Mouse (Mus musculus): ENCODE data around the gene Tlk1. TPM values are rescaled to one million over a fixed set of nuclear protein-coding genes. Genes with fewer than 3 reads are reported as not detected.
"Not testable (repeated sequence)": the region's sequence is repeated elsewhere in the genome, so short reads cannot be mapped to it uniquely, and the experiment has no call there.

Gene Tlk1
- polyA plus RNA-seq, 1 experiment from 2014 or later, result 33.2 TPM

DNA sequence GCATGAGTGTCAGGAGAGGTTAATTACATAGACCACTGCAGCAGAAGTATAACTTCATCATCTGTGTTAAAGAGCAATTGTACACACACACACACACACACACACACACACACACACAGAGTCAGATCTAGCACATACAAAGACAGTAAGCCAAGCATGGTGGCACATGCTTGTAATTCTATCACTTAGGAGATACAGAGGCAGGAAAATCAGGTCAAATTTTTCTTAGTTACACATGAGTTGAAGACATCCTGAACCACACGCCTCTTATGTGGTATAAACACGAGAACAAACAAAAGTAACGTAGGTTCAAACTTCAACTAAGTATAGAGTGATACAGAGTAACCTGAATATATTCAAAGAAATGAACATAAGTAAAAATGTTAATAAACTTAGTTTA, 15.6 kb downstream of the Tlk1 start:
- no peaks in the 10 kb centered on the region for H3K36me3 ChIP-seq
- ATAC-seq (ENCODE audit: borderline replicate concordance, extremely low read depth, low FRiP score, low TSS enrichment), result no peak

GRCm38 (mm10) chr2:70808681-70809080, 16.8 kb downstream of the Tlk1 start:
- no peak overlapping the region for H3K4me2 ChIP-seq
- H3K9me3 ChIP-seq, result no peaks in the 10 kb centered on the region
- ATAC-seq (ENCODE audit: borderline replicate concordance, extremely low read depth, low FRiP score, low TSS enrichment), result no peak
- H3K27ac ChIP-seq, result no peak overlapping the region
- no peak overlapping the region for H3K9ac ChIP-seq
- peaks cover 5% of the 10 kb centered on the region; the same call in 1 of the 2 replicates for H3K4me1 ChIP-seq
- H3K36me3 ChIP-seq, result no peaks in the 10 kb centered on the region
- no peak overlapping the region for H3K4me3 ChIP-seq
- no peaks in the 10 kb centered on the region for H3K27me3 ChIP-seq

More for the DNA sequence above, 15.6 kb downstream of the Tlk1 start:
- H3K27ac ChIP-seq, result no peak overlapping the region
- 73% methylated on average over 3 of the region's 3 CpGs for WGBS
- no peak overlapping the region for H3K4me3 ChIP-seq
- H3K4me1 ChIP-seq, result peaks cover 5% of the 10 kb centered on the region; the same call in 1 of the 2 replicates
- no peak overlapping the region for H3K4me2 ChIP-seq
- no peaks in the 10 kb centered on the region for H3K27me3 ChIP-seq
- no peak overlapping the region for H3K9ac ChIP-seq
- no peaks in the 10 kb centered on the region for H3K9me3 ChIP-seq

- not testable (repeated sequence) for H3K9me3 ChIP-seq; H3K27me3 ChIP-seq; H3K4me2 ChIP-seq; H3K4me3 ChIP-seq; H3K27ac ChIP-seq; ATAC-seq (ENCODE audit: borderline replicate concordance, extremely low read depth, low FRiP score, low TSS enrichment); H3K36me3 ChIP-seq; H3K9ac ChIP-seq; H3K4me1 ChIP-seq
- 88% methylated on average over 3 of the region's 3 CpGs for WGBS
Observed at GRCm38 (mm10) chr2:70807678-70808077, 17.9 kb downstream of the Tlk1 start.

GRCm38 (mm10) chr2:70806020-70806419, 19.5 kb downstream of the Tlk1 start:
- no peak overlapping the region for H3K4me3 ChIP-seq
- H3K27me3 ChIP-seq, result no peaks in the 10 kb centered on the region
- no peak overlapping the region for H3K9ac ChIP-seq
- WGBS, result 95% methylated on average over 5 of the region's 5 CpGs
- no peaks in the 10 kb centered on the region for H3K36me3 ChIP-seq
- H3K9me3 ChIP-seq, result no peaks in the 10 kb centered on the region
- no peak overlapping the region for H3K4me2 ChIP-seq
- H3K4me1 ChIP-seq, result peaks cover 5% of the 10 kb centered on the region; the same call in 1 of the 2 replicates
- no peak for ATAC-seq (ENCODE audit: borderline replicate concordance, extremely low read depth, low FRiP score, low TSS enrichment)
- no peak overlapping the region for H3K27ac ChIP-seq

GRCm38 (mm10) chr2:70803696-70804095, 21.8 kb downstream of the Tlk1 start:
- not testable (repeated sequence) for H3K4me2 ChIP-seq; H3K36me3 ChIP-seq; H3K9me3 ChIP-seq; H3K27ac ChIP-seq; ATAC-seq (ENCODE audit: borderline replicate concordance, extremely low read depth, low FRiP score, low TSS enrichment); H3K4me1 ChIP-seq; H3K4me3 ChIP-seq; H3K27me3 ChIP-seq; H3K9ac ChIP-seq
- 91% methylated on average over 4 of the region's 4 CpGs for WGBS

- Histone ChIP-seq H3K9ac (no peak overlapping the region), H3K27ac (no peak overlapping the region), H3K4me3 (no peak overlapping the region), H3K27me3 (no peaks in the 10 kb centered on the region), H3K36me3 (no peaks in the 10 kb centered on the region), H3K9me3 (no peaks in the 10 kb centered on the region), H3K4me1 (no peaks in the 10 kb centered on the region), H3K4me2 (no peak overlapping the region)
- 41% methylated on average over 6 of the region's 6 CpGs for WGBS
- no peak for ATAC-seq (ENCODE audit: borderline replicate concordance, extremely low read depth, low FRiP score, low TSS enrichment)
Observed at GRCm38 (mm10) chr2:70802658-70803057, 22.9 kb downstream of the Tlk1 start.

DNA sequence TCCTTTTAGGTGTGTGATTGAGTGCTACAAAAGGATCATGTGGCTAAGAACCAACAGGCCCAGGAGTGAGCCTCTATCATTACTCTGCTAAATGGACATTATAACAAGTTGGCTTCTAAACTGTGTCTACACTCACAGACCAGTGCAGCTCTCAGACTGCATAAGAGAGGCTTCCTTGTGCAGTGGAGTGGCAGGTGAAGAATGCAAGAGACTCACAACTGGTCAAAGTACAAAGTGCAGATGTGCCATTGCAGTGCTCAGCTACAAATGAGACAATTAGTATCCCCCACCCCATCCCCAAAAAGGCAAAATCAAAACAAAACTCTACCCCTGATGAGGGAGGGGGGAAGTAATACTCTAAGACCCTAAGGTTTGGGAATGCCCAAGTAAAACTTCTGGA, 24.0 kb downstream of the Tlk1 start:
- Histone ChIP-seq H3K36me3 (no peaks in the 10 kb centered on the region), H3K9ac (no peak overlapping the region), H3K27ac (no peak overlapping the region), H3K4me3 (no peak overlapping the region), H3K4me1 (no peaks in the 10 kb centered on the region), H3K4me2 (no peak overlapping the region), H3K9me3 (no peaks in the 10 kb centered on the region), H3K27me3 (no peaks in the 10 kb centered on the region)
- ATAC-seq (ENCODE audit: borderline replicate concordance, extremely low read depth, low FRiP score, low TSS enrichment), result no peak

- Histone ChIP-seq H3K27ac (no peak overlapping the region), H3K36me3 (no peaks in the 10 kb centered on the region), H3K4me1 (no peaks in the 10 kb centered on the region), H3K4me2 (no peak overlapping the region), H3K4me3 (no peak overlapping the region), H3K27me3 (no peaks in the 10 kb centered on the region), H3K9me3 (no peaks in the 10 kb centered on the region), H3K9ac (no peak overlapping the region)
- WGBS, result 93% methylated on average over 1 of the region's 1 CpGs
- ATAC-seq (ENCODE audit: borderline replicate concordance, extremely low read depth, low FRiP score, low TSS enrichment), result no peak
Observed at GRCm38 (mm10) chr2:70800396-70800795, 25.1 kb downstream of the Tlk1 start.

DNA sequence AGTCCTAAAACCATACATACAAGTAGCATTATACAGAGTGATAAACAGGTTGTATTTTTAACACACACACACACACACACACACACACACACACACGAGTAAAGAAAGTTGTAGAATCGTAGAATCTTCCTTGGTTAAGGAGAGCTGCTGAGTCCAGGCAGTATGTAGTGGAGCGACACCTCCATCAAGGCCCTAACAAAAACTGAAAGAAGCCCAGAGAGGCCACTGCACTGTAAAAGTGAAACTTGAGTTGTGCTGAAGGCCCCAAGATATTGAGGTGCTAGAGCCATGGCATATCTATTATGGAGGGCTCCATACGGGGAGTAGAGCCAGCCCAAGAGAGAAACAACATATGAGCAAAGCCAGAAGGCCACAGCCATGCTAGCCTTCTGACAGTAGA, 32.3 kb downstream of the Tlk1 start:
- H3K36me3 ChIP-seq, result peaks cover 5% of the 10 kb centered on the region
- no peaks in the 10 kb centered on the region for H3K4me1 ChIP-seq
- H3K9ac ChIP-seq, result no peak overlapping the region
- WGBS, result 87% methylated on average over 4 of the region's 4 CpGs
- H3K4me3 ChIP-seq, result no peak overlapping the region
- no peak overlapping the region for H3K27ac ChIP-seq
- ATAC-seq (ENCODE audit: borderline replicate concordance, extremely low read depth, low FRiP score, low TSS enrichment), result no peak
- H3K27me3 ChIP-seq, result no peaks in the 10 kb centered on the region
- H3K4me2 ChIP-seq, result no peak overlapping the region
- no peaks in the 10 kb centered on the region for H3K9me3 ChIP-seq

DNA sequence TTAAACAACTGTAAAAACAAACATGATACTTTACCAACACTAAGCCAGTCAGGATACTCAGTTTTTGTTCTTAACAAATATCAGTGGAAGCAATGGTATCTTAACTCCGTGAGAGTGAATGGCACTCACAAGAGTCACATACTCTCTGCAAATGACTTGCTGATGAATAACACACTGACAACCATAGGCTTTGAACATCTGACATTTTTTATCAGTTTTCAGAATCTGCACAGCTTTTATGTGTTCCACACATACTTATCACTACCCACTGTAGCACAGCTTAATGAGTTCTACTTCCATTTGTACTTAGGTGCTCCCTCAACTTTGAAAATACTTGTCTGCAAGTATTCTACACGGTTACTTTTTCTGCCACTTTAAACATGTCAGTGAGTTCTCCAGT, 35.3 kb downstream of the Tlk1 start:
- H3K9me3 ChIP-seq, result no peaks in the 10 kb centered on the region
- H3K36me3 ChIP-seq, result peaks cover 5% of the 10 kb centered on the region
- 63% methylated on average over 2 of the region's 2 CpGs for WGBS
- H3K4me1 ChIP-seq, result no peaks in the 10 kb centered on the region
- no peak overlapping the region for H3K4me3 ChIP-seq
- H3K9ac ChIP-seq, result no peak overlapping the region
- H3K4me2 ChIP-seq, result no peak overlapping the region
- no peak overlapping the region for H3K27ac ChIP-seq
- no peak for ATAC-seq (ENCODE audit: borderline replicate concordance, extremely low read depth, low FRiP score, low TSS enrichment)
- H3K27me3 ChIP-seq, result no peaks in the 10 kb centered on the region

DNA sequence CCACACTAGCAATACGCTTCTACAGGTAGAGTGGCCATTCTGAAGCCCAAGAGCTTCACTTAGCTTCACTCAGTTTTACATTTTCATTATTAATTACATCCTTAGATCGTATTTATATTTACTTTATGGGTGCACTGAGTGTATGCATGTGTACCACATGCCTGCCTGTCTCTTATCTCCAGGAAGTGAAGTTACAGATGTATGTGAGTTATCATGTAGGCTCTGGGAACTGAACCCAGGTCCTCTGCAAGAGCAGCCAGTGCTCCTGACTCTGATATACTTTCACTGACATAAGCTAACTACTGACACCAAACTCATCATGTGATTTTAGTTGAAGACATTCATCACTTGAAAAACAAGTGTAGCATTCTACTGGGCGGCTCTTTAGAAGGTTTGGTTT, 36.2 kb downstream of the Tlk1 start:
- ATAC-seq (ENCODE audit: borderline replicate concordance, extremely low read depth, low FRiP score, low TSS enrichment), result no peak
- Histone ChIP-seq H3K27ac (no peak overlapping the region), H3K4me2 (no peak overlapping the region), H3K9me3 (no peaks in the 10 kb centered on the region), H3K9ac (no peak overlapping the region), H3K36me3 (no peaks in the 10 kb centered on the region), H3K4me3 (no peak overlapping the region), H3K4me1 (no peaks in the 10 kb centered on the region), H3K27me3 (no peaks in the 10 kb centered on the region)
- WGBS, result 77% methylated on average over 3 of the region's 3 CpGs

- Histone ChIP-seq H3K4me2 (no peak overlapping the region), H3K27ac (no peak overlapping the region), H3K27me3 (no peaks in the 10 kb centered on the region), H3K36me3 (no peaks in the 10 kb centered on the region), H3K9me3 (no peaks in the 10 kb centered on the region), H3K9ac (no peak overlapping the region), H3K4me1 (no peaks in the 10 kb centered on the region), H3K4me3 (no peak overlapping the region)
- WGBS, result 65% methylated on average over 4 of the region's 4 CpGs
- no peak for ATAC-seq (ENCODE audit: borderline replicate concordance, extremely low read depth, low FRiP score, low TSS enrichment)
Observed at GRCm38 (mm10) chr2:70784447-70784846, 41.1 kb downstream of the Tlk1 start.

GRCm38 (mm10) chr2:70783504-70783903, 42.0 kb downstream of the Tlk1 start:
- no peak for ATAC-seq (ENCODE audit: borderline replicate concordance, extremely low read depth, low FRiP score, low TSS enrichment)
- no peak overlapping the region for H3K4me2 ChIP-seq
- H3K36me3 ChIP-seq, result no peaks in the 10 kb centered on the region
- no peaks in the 10 kb centered on the region for H3K4me1 ChIP-seq
- no peaks in the 10 kb centered on the region for H3K9me3 ChIP-seq
- 77% methylated on average over 8 of the region's 8 CpGs for WGBS
- no peak overlapping the region for H3K9ac ChIP-seq
- H3K27me3 ChIP-seq, result no peaks in the 10 kb centered on the region
- no peak overlapping the region for H3K27ac ChIP-seq
- no peak overlapping the region for H3K4me3 ChIP-seq

Measured in lung, embryonic 15.5 days (tissue).